Mouse (Mus musculus) bone marrow, adult 2 months (tissue): ENCODE data around the gene Jph2.
"Not testable (repeated sequence)": the region's sequence is repeated elsewhere in the genome, so short reads cannot be mapped to it uniquely, and the experiment has no call there.

Experiments used
- CTCF ChIP-seq: fragments of 200-500 bp; IDR thresholded peaks from 2 replicates; pipeline ENCODE4 v1.5.1; 2011; ENCODE audit warnings: low read length, control low read depth; ENCODE audit not compliant: control insufficient read depth, insufficient read depth
- POLR2A ChIP-seq: fragments of 200-500 bp; IDR thresholded peaks from 2 replicates; pipeline ENCODE4 v1.6.1; 2011; ENCODE audit warnings: low read depth, mild to moderate bottlenecking, control low read depth, low read length, borderline replicate concordance; ENCODE audit not compliant: control insufficient read depth

DNA sequence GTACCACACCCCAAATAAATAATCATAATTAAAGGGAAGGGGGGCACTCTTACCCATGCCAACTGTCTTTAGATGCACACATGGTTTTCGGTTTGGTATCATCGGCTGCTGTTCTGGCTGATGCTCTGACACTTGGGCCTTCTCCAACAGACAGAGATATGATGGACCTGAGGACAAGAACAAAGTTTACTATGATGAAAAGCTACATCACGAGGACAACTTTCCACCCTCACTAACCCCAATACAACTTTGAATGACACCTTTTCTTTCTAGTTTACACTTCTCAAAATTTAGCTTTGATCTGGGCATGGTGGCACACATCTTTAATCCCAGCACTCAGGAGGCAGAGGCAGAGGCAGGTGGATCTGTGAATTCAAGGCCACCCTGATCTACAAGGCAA lies 13.6 kb upstream of the Jph2 start:
- not testable (repeated sequence) for TF ChIP-seq CTCF, POLR2A
